Mouse (Mus musculus) gastrocnemius, postnatal 14 days (tissue): ENCODE measurements around the gene Olfr167. TPM values are rescaled to one million over a fixed set of nuclear protein-coding genes. Genes with fewer than 3 reads are reported as not detected.
"Not testable (repeated sequence)": the region's sequence is repeated elsewhere in the genome, so short reads cannot be mapped to it uniquely, and the experiment has no call there.

Experiments used
- DNase-seq: peaks from one replicate; pipeline ENCODE4 v3.0.0; 2021; ENCODE audit warnings: mixed read lengths
- intact Hi-C: fragments of 180-260 bp; cut with DNase I; formaldehyde crosslinking; loops from one replicate; pipeline ENCODE4 v1.15.1; 2025; ENCODE audit warnings: low total_unique reads
- long read RNA-seq, 2 experiments: library from polyadenylated mRNA; stranded (forward); transcript quantifications; one replicate each; pipeline ENCODE4 v2.0.0; 2021
- total RNA-seq, 2 experiments: library from RNA; stranded (reverse); gene quantifications; 2 replicates each; pipeline ENCODE4 v1.2.3; 2021

The Olfr167 gene
- total RNA-seq, result not detected
- long read RNA-seq, experiment 1, result 0 reads
- long read RNA-seq, experiment 2, result 0 reads

- intact Hi-C loops, result no loop called here
- DNase-seq, result no peak
Measured at GRCm38 (mm10) chr16:19522166-19522565, at the start of gene Olfr167. Gene Olfr167 (minus strand): TSS chr16:19522266.

- DNase-seq, intact Hi-C loops: not testable (repeated sequence)
Measured at GRCm38 (mm10) chr16:19571709-19572108, 49.6 kb upstream of the Olfr167 start, which contains the start of gene Olfr169. Gene Olfr169 (minus strand): TSS chr16:19571809.

GRCm38 (mm10) chr16:19553429-19553828 is 31.4 kb upstream of the Olfr167 start:
- intact Hi-C loops, DNase-seq: not testable (repeated sequence)

- DNase-seq, intact Hi-C loops: not testable (repeated sequence)
Measured at GRCm38 (mm10) chr16:19552246-19552645, 30.2 kb upstream of the Olfr167 start.

GRCm38 (mm10) chr16:19535455-19535854 is 13.4 kb upstream of the Olfr167 start, which contains the start of gene Olfr168:
Gene Olfr168 (minus strand): TSS chr16:19535555.
- DNase-seq, result no peak
- intact Hi-C loops, result no loop called here

GRCm38 (mm10) chr16:19483394-19483793 is 38.7 kb downstream of the Olfr167 start, which contains the start of gene Olfr166:
Gene Olfr166 (plus strand): TSS chr16:19483694.
- no peak for DNase-seq
- intact Hi-C loops, result no loop called here

- no peak for DNase-seq
- intact Hi-C loops, result no loop called here
Measured at GRCm38 (mm10) chr16:19464365-19464764, 57.7 kb downstream of the Olfr167 start.

Other genes starting within 250 kb of the Olfr167 start
- not detected for gene Olfr164, start 208.2 kb downstream of the Olfr167 start, total RNA-seq
- gene Olfr165, start 99.1 kb downstream of the Olfr167 start, total RNA-seq, result not detected
- not detected for gene Olfr166, start 38.6 kb downstream of the Olfr167 start, total RNA-seq
- gene Olfr168, start 13.3 kb upstream of the Olfr167 start, total RNA-seq, result not detected
- gene Olfr169, start 49.5 kb upstream of the Olfr167 start, total RNA-seq, result not detected
- gene Olfr170, start 89.6 kb upstream of the Olfr167 start, total RNA-seq, result not detected
- not detected for gene Olfr171, start 107.7 kb upstream of the Olfr167 start, total RNA-seq
- under 1 TPM; 0.06 to 0.11 TPM for gene Lamp3, start 184.1 kb upstream of the Olfr167 start, total RNA-seq
- gene B3gnt5, start 237.9 kb upstream of the Olfr167 start, total RNA-seq, result 1 to 10 TPM in 1 of 2 experiments, under 1 TPM in 1; 0.66 to 3.0 TPM